Mouse (Mus musculus) adrenal gland, postnatal 36 days (tissue): ENCODE data around the gene Tsen2. TPM values are rescaled to one million over a fixed set of nuclear protein-coding genes. Genes with fewer than 3 reads are reported as not detected.
A peak's percentile ranks its signal among the peaks of the same experiment; 100 is the strongest.

Source experiments
- DNase-seq, 2 experiments: peaks; one replicate each; pipeline ENCODE4 v3.0.0; 2021; ENCODE audit warnings: mixed read lengths in 1 of 2
- total RNA-seq, 2 experiments: library from RNA; stranded (reverse); gene quantifications; 2 replicates each; pipeline ENCODE4 v1.2.3; 2021

The Tsen2 gene
- total RNA-seq, 2 experiments from 2014 or later: 11.1 to 13.4 TPM

- peak; percentile 77 to 80 for DNase-seq
Observed at GRCm38 (mm10) chr6:115538645-115539429, 5.6 kb upstream of the Tsen2 start.

- DNase-seq: no peak
Observed at GRCm38 (mm10) chr6:115541676-115542275, 2.7 kb upstream of the Tsen2 start.

- DNase-seq: no peak
Observed at GRCm38 (mm10) chr6:115542341-115542740, 2.1 kb upstream of the Tsen2 start.

GRCm38 (mm10) chr6:115546276-115546675, 1.8 kb downstream of the Tsen2 start:
- peak; percentile 52 to 56 for DNase-seq

- DNase-seq: peak in 1 of 2 experiments; percentile 23
Observed at GRCm38 (mm10) chr6:115555485-115555884, 11.0 kb downstream of the Tsen2 start.

- DNase-seq: no peak
Observed at GRCm38 (mm10) chr6:115558176-115558575, 13.7 kb downstream of the Tsen2 start.

- peak; percentile 28 to 54 for DNase-seq
Observed at GRCm38 (mm10) chr6:115559651-115560632, 15.5 kb downstream of the Tsen2 start.

GRCm38 (mm10) chr6:115565479-115566045, 21.1 kb downstream of the Tsen2 start:
- no peak for DNase-seq

GRCm38 (mm10) chr6:115574171-115574570, 29.7 kb downstream of the Tsen2 start:
- no peak for DNase-seq

- no peak for DNase-seq
Observed at GRCm38 (mm10) chr6:115577407-115577806, 32.9 kb downstream of the Tsen2 start.

- no peak for DNase-seq
Observed at GRCm38 (mm10) chr6:115577941-115578340, 33.5 kb downstream of the Tsen2 start.

GRCm38 (mm10) chr6:115580810-115581209, 36.3 kb downstream of the Tsen2 start:
- no peak for DNase-seq

- no peak for DNase-seq
Observed at GRCm38 (mm10) chr6:115582328-115583115, 38.1 kb downstream of the Tsen2 start.

- DNase-seq: no peak
Observed at GRCm38 (mm10) chr6:115583430-115584125, 39.1 kb downstream of the Tsen2 start.

- no peak for DNase-seq
Observed at GRCm38 (mm10) chr6:115584176-115584575, 39.7 kb downstream of the Tsen2 start.

GRCm38 (mm10) chr6:115586321-115586720, 41.9 kb downstream of the Tsen2 start:
- no peak for DNase-seq

GRCm38 (mm10) chr6:115591692-115592359, 47.4 kb downstream of the Tsen2 start:
- DNase-seq: no peak

- no peak for DNase-seq
Observed at GRCm38 (mm10) chr6:115592458-115592857, 48.0 kb downstream of the Tsen2 start, which contains the start of gene Mkrn2os. Gene Mkrn2os (minus strand): TSS chr6:115592576.

GRCm38 (mm10) chr6:115593252-115593651, 48.8 kb downstream of the Tsen2 start:
- DNase-seq: no peak

GRCm38 (mm10) chr6:115594463-115594862, 50.0 kb downstream of the Tsen2 start:
- DNase-seq: no peak
